ENCODE assay signal across 8 mouse cellular contexts in the genomic region with DNA sequence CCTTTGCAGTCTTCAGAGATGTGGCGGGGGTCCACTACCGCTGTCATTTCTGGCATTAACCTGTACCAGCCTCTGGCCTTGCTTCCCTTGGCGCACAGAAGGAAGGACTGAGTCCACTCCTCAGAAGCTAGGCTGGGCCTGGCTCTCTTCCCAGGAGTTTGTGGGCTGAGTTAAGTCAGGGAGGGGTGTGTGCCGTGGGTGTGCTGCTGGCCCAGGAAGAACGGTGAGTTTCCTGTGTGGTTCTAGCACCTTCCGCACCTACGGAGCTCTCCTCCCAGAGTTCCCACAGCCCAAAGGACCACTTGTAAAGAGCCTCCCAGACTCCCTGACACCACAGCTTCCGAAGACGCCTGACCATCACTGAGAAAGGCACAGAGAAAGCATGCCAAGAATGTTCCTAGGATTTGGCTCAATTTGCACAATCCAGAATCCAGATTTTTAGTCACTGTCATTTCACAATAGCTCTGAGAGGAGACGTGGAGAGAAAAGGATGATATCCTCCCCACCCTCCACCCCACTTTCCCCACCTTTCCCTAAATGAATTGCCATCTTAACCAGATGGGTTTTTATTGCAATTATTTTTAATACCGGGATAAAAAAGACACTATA.
DNase-seq lines count a peak whose midpoint lies in the region; ATAC-seq lines count a peak whose summit lies in the region.

No protein-coding gene starts in this region.

- H3K9ac ChIP-seq in kidney, embryonic 14.5 days (ENCODE audit: low read depth, low read length): no peak overlapping the region
- no peak overlapping the region for H3K9ac ChIP-seq in heart, embryonic 14.5 days (ENCODE audit: low read length)
- no peak overlapping the region for H3K9ac ChIP-seq in midbrain, embryonic 14.5 days (replicated peaks; ENCODE audit: low read length)

- DNase-seq in kidney, adult 18-20 months: peak; percentile 81
- DNase-seq in cerebellum, postnatal 36 days: peak; percentile 86
- DNase-seq in left cerebral cortex, adult 11 months (ENCODE audit: low spot score): peak; percentile 64
- DNase-seq in ovary, postnatal 36 days (ENCODE audit: low spot score): peak; percentile 67
- DNase-seq in midbrain, embryonic 14.5 days: no peak

- no peak overlapping the region for H3K4me2 ChIP-seq in kidney, embryonic 14.5 days (replicated peaks; ENCODE audit: low read depth, low read length)
- 0 out of 2 replicates have a peak overlapping the region, but pooled peaks have one; percentile 13 for H3K4me2 ChIP-seq in heart, embryonic 14.5 days (ENCODE audit: low read length)
- H3K4me2 ChIP-seq in midbrain, embryonic 14.5 days (ENCODE audit: low read length): no peak overlapping the region

- no peak overlapping the region for H3K4me3 ChIP-seq in kidney, embryonic 14.5 days (ENCODE audit: low read length)
- no peak overlapping the region for H3K4me3 ChIP-seq in heart, embryonic 14.5 days (ENCODE audit: control insufficient read depth in 1 of 2, insufficient read depth in 1 of 2, low read depth in 1 of 2, low read length in 2 of 2)
- H3K4me3 ChIP-seq in midbrain, embryonic 14.5 days (replicated peaks; ENCODE audit: low read depth, low read length): no peak overlapping the region

- no peak for ATAC-seq in kidney, embryonic 14.5 days (ENCODE audit: low FRiP score, low TSS enrichment)
- no peak for ATAC-seq in heart, embryonic 14.5 days (ENCODE audit: insufficient number of reproducible peaks, insufficient read depth, low FRiP score, low read depth)
- ATAC-seq in midbrain, embryonic 14.5 days (ENCODE audit: low FRiP score, low TSS enrichment): no peak
- no peak for ATAC-seq in erythroid progenitor cell, adult 5-6 weeks (replicated peaks; ENCODE audit: low FRiP score, poor library complexity, severe bottlenecking)

- H3K9me3 ChIP-seq in kidney, embryonic 14.5 days (ENCODE audit: control insufficient read depth, low read length): no peaks in the 10 kb centered on the region
- no peaks in the 10 kb centered on the region for H3K9me3 ChIP-seq in heart, embryonic 14.5 days (ENCODE audit: control insufficient read depth, low read length)
- H3K9me3 ChIP-seq in midbrain, embryonic 14.5 days (ENCODE audit: control insufficient read depth, low read length): no peaks in the 10 kb centered on the region

- H3K27me3 ChIP-seq in kidney, embryonic 14.5 days (ENCODE audit: control insufficient read depth, insufficient read depth, low read length): no peaks in the 10 kb centered on the region
- H3K27me3 ChIP-seq in heart, embryonic 14.5 days (ENCODE audit: control insufficient read depth, insufficient read depth, low read length): no peaks in the 10 kb centered on the region
- no peaks in the 10 kb centered on the region for H3K27me3 ChIP-seq in midbrain, embryonic 14.5 days (ENCODE audit: control insufficient read depth, insufficient read depth, low read length)

- H3K27ac ChIP-seq in kidney, embryonic 14.5 days (ENCODE audit: low read depth, low read length): no peak overlapping the region
- no peak overlapping the region; a peak in 1 of 4 replicates for H3K27ac ChIP-seq in heart, embryonic 14.5 days (replicated peaks in 1 of 2; ENCODE audit: control insufficient read depth in 1 of 2, insufficient read depth in 1 of 2, low read depth in 2 of 2, low read length in 2 of 2)
- H3K27ac ChIP-seq in midbrain, embryonic 14.5 days (replicated peaks; ENCODE audit: low read depth, low read length): no peak overlapping the region

- H3K4me1 ChIP-seq in kidney, embryonic 14.5 days (ENCODE audit: control insufficient read depth, insufficient read depth, low read length): peaks cover 3% of the 10 kb centered on the region; the same call in 1 of the 2 replicates
- H3K4me1 ChIP-seq in heart, embryonic 14.5 days (ENCODE audit: control insufficient read depth in 2 of 2, insufficient read depth in 2 of 2, low read length in 2 of 2): peaks cover 29 to 57% of the 10 kb centered on the region in 2 experiments
- peaks cover 3% of the 10 kb centered on the region; the same call in 1 of the 2 replicates for H3K4me1 ChIP-seq in midbrain, embryonic 14.5 days (ENCODE audit: control insufficient read depth, insufficient read depth, low read length)

- no peaks in the 10 kb centered on the region for H3K36me3 ChIP-seq in kidney, embryonic 14.5 days (ENCODE audit: control insufficient read depth, insufficient read depth, low read length)
- H3K36me3 ChIP-seq in heart, embryonic 14.5 days (ENCODE audit: control insufficient read depth, insufficient read depth, low read length): no peaks in the 10 kb centered on the region
- H3K36me3 ChIP-seq in midbrain, embryonic 14.5 days (ENCODE audit: control insufficient read depth, insufficient read depth, low read length): no peaks in the 10 kb centered on the region

- WGBS in kidney, embryonic 14.5 days: 82% methylated on average over 11 of the region's 11 CpGs
- WGBS in heart, embryonic 14.5 days: 56% methylated on average over 11 of the region's 11 CpGs
- 83% methylated on average over 11 of the region's 11 CpGs for WGBS in midbrain, embryonic 14.5 days
